Mouse (Mus musculus): ENCODE data around the gene Cdkl5.

- TF ChIP-seq CTCF (IDR thresholded peaks at IDR 0.05; ENCODE audit: control insufficient read depth, insufficient read depth, insufficient read length) (no peak), USF1 (IDR thresholded peaks at IDR 0.05; ENCODE audit: low read depth) (no peak), MAX (IDR thresholded peaks at IDR 0.05) (no peak), MYOD1 (IDR thresholded peaks at IDR 0.05; ENCODE audit: control insufficient read depth, insufficient read length, low read depth) (no peak), MYOG (IDR thresholded peaks at IDR 0.05; ENCODE audit: control insufficient read depth, extremely low read depth, insufficient read length) (no peak), FOSL1 (IDR thresholded peaks at IDR 0.05; ENCODE audit: insufficient read depth, low read length, poor library complexity, severe bottlenecking) (no peak), CEBPB (IDR thresholded peaks at IDR 0.05; ENCODE audit: low read depth) (no peak)
Observed at GRCm38 (mm10) chrX:161018179-161018578, 23.7 kb upstream of the Cdkl5 start.
